Mouse (Mus musculus) liver, embryonic 11.5 days (tissue): Measurements from ENCODE around the gene Ptgds. TPM values are rescaled to one million over a fixed set of nuclear protein-coding genes. Genes with fewer than 3 reads are reported as not detected.

ENCODE experiments used
- ATAC-seq: fragments of 200-750 bp; cut with Nextera tagmentation; replicated peaks from 2 replicates; pipeline ENCODE4 v1.8.0; 2017; ENCODE audit warnings: moderate number of reproducible peaks, mild to moderate bottlenecking, moderate TSS enrichment, moderate library complexity; ENCODE audit not compliant: low FRiP score
- DNase-seq: peaks from one replicate; pipeline ENCODE4 v3.0.0-alpha.2; 2017; ENCODE audit warnings: low spot score
- H3K27ac ChIP-seq: fragments of 300-500 bp; sonication (generic); 2 replicates; pipeline ENCODE4 v1.5.1; 2014; ENCODE audit warnings: mild to moderate bottlenecking, low read depth, low read length, control low read depth
- H3K27me3 ChIP-seq: fragments of 300-500 bp; sonication (generic); replicated peaks from 2 replicates; pipeline ENCODE4 v1.6.1; 2014; ENCODE audit warnings: low read length, mixed read lengths; ENCODE audit not compliant: control insufficient read depth, insufficient read depth
- H3K36me3 ChIP-seq: fragments of 300-500 bp; sonication (generic); 2 replicates; pipeline ENCODE4 v1.6.1; 2014; ENCODE audit warnings: mild to moderate bottlenecking, low read length, moderate library complexity, mixed read lengths; ENCODE audit not compliant: control insufficient read depth, insufficient read depth
- H3K4me1 ChIP-seq: fragments of 300-500 bp; sonication (generic); replicated peaks from 2 replicates; pipeline ENCODE4 v1.6.1; 2014; ENCODE audit warnings: low read length, mixed read lengths; ENCODE audit not compliant: control insufficient read depth, insufficient read depth
- H3K4me2 ChIP-seq: fragments of 300-500 bp; sonication (generic); 2 replicates; pipeline ENCODE4 v1.6.1; 2014; ENCODE audit warnings: mild to moderate bottlenecking, control low read depth, moderate library complexity
- H3K4me3 ChIP-seq: fragments of 300-500 bp; sonication (generic); 2 replicates; pipeline ENCODE4 v1.5.1; 2014; ENCODE audit warnings: low read depth, low read length, control low read depth
- H3K9ac ChIP-seq: fragments of 300-500 bp; sonication (generic); 2 replicates; pipeline ENCODE4 v1.6.1; 2014; ENCODE audit warnings: low read depth, low read length, control low read depth
- H3K9me3 ChIP-seq: fragments of 300-500 bp; sonication (generic); 2 replicates; pipeline ENCODE4 v1.6.1; 2016; ENCODE audit warnings: low read length, inconsistent platforms, mixed read lengths; ENCODE audit not compliant: control insufficient read depth
- WGBS: fragments of 180-500 bp; shearing (Covaris S2); extraction: QIAGEN DNeasy Blood & Tissue Kit; methylation state at CpG from one replicate; pipeline ENCODE4 v1.1.7; 2014; 5-methylcytosine and 5-hydroxymethylcytosine counted together
- polyA plus RNA-seq: library from polyadenylated mRNA; unstranded; fragments of >200 nt; fragmentation: Nextera tagmentation; extraction: Ambion mirVana; gene quantifications from 2 replicates; pipeline ENCODE4 v1.2.1, GENCODE M21; 2014

Gene Ptgds
- polyA plus RNA-seq, 1 experiment from 2014 or later = not detected

DNA sequence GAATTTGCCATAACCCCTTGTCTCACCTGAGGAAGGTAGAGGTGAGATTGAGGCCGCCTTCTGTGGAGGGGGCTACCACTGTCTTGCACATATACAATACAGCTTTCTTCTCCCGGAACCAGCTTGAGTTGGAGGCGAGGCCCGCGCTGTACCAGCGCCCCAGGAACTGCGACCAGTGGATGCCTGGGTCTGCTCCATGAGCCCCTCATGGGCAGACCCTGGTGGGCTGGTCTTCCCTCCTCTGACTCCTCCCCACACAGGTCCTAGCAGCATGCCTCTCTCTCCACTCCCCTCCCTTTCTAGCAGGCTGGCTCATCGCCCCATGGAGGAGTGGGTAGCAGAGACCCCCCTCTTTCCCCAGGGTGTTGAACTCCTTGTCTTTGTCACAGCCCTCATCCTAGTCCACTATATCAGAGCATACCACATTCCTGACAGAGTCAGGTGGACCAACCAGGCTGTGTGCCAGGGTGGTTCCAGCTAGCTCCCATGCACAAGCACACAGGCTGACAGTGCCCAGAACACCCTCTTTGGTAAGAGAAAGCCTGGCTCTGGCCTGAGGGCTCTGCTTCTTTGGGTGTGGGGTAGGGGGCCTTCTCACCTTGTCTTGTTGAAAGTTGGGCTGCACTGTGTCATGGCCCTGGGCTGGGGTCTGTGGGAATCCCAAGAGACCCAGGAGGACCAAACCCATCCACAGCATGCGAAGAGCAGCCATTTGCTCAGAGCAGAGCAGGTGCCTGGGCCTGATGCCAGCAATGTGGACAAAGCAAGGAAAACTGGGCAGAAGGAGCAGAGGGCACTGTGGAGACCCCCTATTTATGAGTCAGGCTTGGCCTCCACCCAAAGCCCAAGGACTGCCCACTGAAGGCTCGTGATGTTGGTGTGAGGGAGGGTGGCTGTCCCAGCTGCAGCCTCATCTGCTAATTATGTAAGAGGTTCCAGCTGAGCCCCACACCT is 607 bp downstream of the Ptgds start:
- no peak for DNase-seq
- no peaks in the 10 kb centered on the region; the same call in 1 of the 2 replicates for H3K27me3 ChIP-seq
- H3K9me3 ChIP-seq = no peaks in the 10 kb centered on the region
- peaks cover 4% of the 10 kb centered on the region; the same call in 1 of the 2 replicates for H3K4me1 ChIP-seq
- 78% methylated on average over 10 of the region's 10 CpGs for WGBS
- H3K9ac ChIP-seq = no peak overlapping the region
- H3K4me3 ChIP-seq = no peak overlapping the region
- H3K4me2 ChIP-seq = no peak overlapping the region
- no peak for ATAC-seq
- H3K27ac ChIP-seq = no peak overlapping the region
- no peaks in the 10 kb centered on the region for H3K36me3 ChIP-seq

GRCm38 (mm10) chr2:25467606-25468303 is 2.1 kb downstream of the Ptgds start:
- no peak overlapping the region for H3K4me3 ChIP-seq
- WGBS = 68% methylated on average over 14 of the region's 14 CpGs
- ATAC-seq (no peak), DNase-seq (no peak)
- no peaks in the 10 kb centered on the region; the same call in 1 of the 2 replicates for H3K27me3 ChIP-seq
- H3K36me3 ChIP-seq = no peaks in the 10 kb centered on the region
- H3K4me1 ChIP-seq = peaks cover 4% of the 10 kb centered on the region; the same call in 1 of the 2 replicates
- no peak overlapping the region for H3K9ac ChIP-seq
- H3K27ac ChIP-seq = no peak overlapping the region
- no peaks in the 10 kb centered on the region for H3K9me3 ChIP-seq
- H3K4me2 ChIP-seq = no peak overlapping the region

- H3K9ac ChIP-seq = peak overlapping the region; percentile 28; the same call in 1 of the 2 replicates
- no peaks in the 10 kb centered on the region for H3K9me3 ChIP-seq
- WGBS = 37% methylated on average over 10 of the region's 10 CpGs
- DNase-seq (no peak), ATAC-seq (no peak)
- no peak overlapping the region for H3K27ac ChIP-seq
- H3K27me3 ChIP-seq = no peaks in the 10 kb centered on the region
- H3K4me2 ChIP-seq = no peak overlapping the region
- H3K4me3 ChIP-seq = no peak overlapping the region
- H3K36me3 ChIP-seq = no peaks in the 10 kb centered on the region
- peaks cover 4% of the 10 kb centered on the region; the same call in 1 of the 2 replicates for H3K4me1 ChIP-seq
Measured at GRCm38 (mm10) chr2:25465816-25466635, 3.8 kb downstream of the Ptgds start.

GRCm38 (mm10) chr2:25465256-25465655 is 4.6 kb downstream of the Ptgds start:
- ATAC-seq = no peak
- no peaks in the 10 kb centered on the region for H3K9me3 ChIP-seq
- H3K4me1 ChIP-seq = peaks cover 5% of the 10 kb centered on the region
- no peak overlapping the region for H3K27ac ChIP-seq
- no peak for DNase-seq
- WGBS = 67% methylated on average over 2 of the region's 2 CpGs
- no peaks in the 10 kb centered on the region for H3K36me3 ChIP-seq
- H3K4me3 ChIP-seq = no peak overlapping the region
- 0 out of 2 replicates have a peak overlapping the region, but pooled peaks have one; percentile 28 for H3K9ac ChIP-seq
- H3K4me2 ChIP-seq = no peak overlapping the region
- H3K27me3 ChIP-seq = no peaks in the 10 kb centered on the region

- H3K4me3 ChIP-seq = no peak overlapping the region
- H3K4me1 ChIP-seq = peaks cover 16% of the 10 kb centered on the region
- ATAC-seq (no peak), DNase-seq (no peak)
- no peak overlapping the region for H3K27ac ChIP-seq
- H3K36me3 ChIP-seq = no peaks in the 10 kb centered on the region
- no peak overlapping the region for H3K4me2 ChIP-seq
- H3K9me3 ChIP-seq = no peaks in the 10 kb centered on the region
- no peak overlapping the region for H3K9ac ChIP-seq
- WGBS = 85% methylated on average over 3 of the region's 3 CpGs
- no peaks in the 10 kb centered on the region for H3K27me3 ChIP-seq
Measured at GRCm38 (mm10) chr2:25463630-25464029, 6.2 kb downstream of the Ptgds start.

GRCm38 (mm10) chr2:25461407-25461806 is 8.4 kb downstream of the Ptgds start:
- Histone ChIP-seq H3K4me3 (peak overlapping the region; percentile 81), H3K9ac (no peak overlapping the region; the same call in 1 of the 2 replicates), H3K4me2 (peak overlapping the region; percentile 98), H3K9me3 (no peaks in the 10 kb centered on the region), H3K27me3 (no peaks in the 10 kb centered on the region), H3K36me3 (no peaks in the 10 kb centered on the region), H3K4me1 (peaks cover 16% of the 10 kb centered on the region), H3K27ac (peak overlapping the region; percentile 36; the same call in 1 of the 2 replicates)
- DNase-seq (no peak), ATAC-seq (no peak)
- 25% methylated on average over 3 of the region's 3 CpGs for whole genome bisulfite sequencing

DNA sequence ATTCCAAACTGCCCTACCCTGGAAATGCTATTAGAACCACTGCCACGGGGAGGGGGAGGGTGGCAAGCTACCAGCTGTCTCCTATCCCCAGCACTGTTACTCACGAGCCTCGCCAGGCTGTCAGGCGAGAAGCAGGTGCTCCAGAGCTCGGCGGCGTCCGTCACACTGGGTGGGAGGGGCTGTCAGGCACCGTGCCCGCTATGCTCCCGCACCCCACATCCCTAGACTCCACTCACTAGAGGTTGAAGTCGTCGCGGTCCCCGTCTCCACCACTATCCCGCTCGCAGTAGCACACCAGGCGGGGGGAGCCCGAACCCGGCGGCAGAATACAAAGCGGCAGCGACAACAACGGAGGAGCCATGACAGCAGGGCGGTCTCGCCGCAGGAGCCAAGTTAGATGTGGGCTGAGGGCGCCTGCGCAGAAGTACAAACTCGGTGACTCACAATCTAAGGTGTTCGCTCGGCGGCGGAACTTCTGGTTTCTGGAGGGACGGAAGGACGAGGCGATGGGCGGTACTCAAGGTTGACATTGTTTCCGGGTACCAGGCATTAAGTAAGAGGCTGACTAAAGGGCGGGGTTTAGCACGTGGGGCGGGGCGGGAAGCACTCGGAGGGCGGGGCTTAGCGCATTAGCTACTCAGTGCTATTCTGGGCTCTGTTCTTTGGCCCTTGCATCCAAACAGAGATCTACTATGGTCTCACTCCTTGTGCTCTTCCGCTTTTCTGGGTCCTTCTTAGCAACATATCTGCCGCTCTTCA is 9.1 kb downstream of the Ptgds start, which contains the start of gene Paxx:
Paxx (minus strand) TSS at position 544 of the 759 bp plus-strand sequence.
- DNase-seq (peak; percentile 85), ATAC-seq (peak; percentile 89)
- WGBS = under 1% methylated on average over 48 of the region's 48 CpGs
- Histone ChIP-seq H3K4me3 (peak within 1 kb of the TSS; percentile 81), H3K4me2 (peak within 1 kb of the TSS; percentile 98), H3K4me1 (peaks cover 14% of the 10 kb centered on the region), H3K9ac (peak within 1 kb of the TSS; percentile 82), H3K27ac (peak within 1 kb of the TSS; percentile 79), H3K27me3 (no peaks in the 10 kb centered on the region), H3K36me3 (no peaks in the 10 kb centered on the region), H3K9me3 (no peaks in the 10 kb centered on the region)
